Mouse (Mus musculus): ENCODE data around the gene Kremen2. TPM values are rescaled to one million over a fixed set of nuclear protein-coding genes. Genes with fewer than 3 reads are reported as not detected.
"Not testable (repeated sequence)": the region's sequence is repeated elsewhere in the genome, so short reads cannot be mapped to it uniquely, and the experiment has no call there.

Kremen2 gene
- polyA plus RNA-seq, 1 experiment from 2014 or later, result 0.28 TPM

DNA sequence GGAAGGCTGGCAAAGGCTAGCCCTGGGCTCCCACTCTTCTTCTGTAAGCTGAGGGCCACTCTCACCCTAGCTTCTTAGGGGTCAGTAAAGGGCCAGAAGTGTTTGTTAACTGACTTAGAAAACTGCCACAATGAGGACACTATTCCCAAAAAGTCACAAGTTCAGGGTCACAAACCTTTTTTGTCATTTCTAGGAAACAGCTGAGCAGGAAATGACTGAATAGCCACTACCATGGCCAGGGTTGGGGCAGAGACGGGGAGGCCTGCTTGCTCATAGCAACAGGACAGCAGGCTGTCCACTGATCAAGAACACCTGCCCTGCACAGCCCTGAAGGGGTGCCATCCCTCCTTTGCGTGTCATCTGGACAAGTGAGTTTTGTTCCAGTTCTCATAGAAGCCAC lies 31.5 kb upstream of the Kremen2 start:
- Histone ChIP-seq H3K27ac (no peak overlapping the region), H3K4me2 (no peak overlapping the region), H3K36me3 (no peaks in the 10 kb centered on the region), H3K9ac (no peak overlapping the region), H3K4me3 (no peak overlapping the region), H3K9me3 (replicated peaks) (no peaks in the 10 kb centered on the region), H3K27me3 (no peaks in the 10 kb centered on the region), H3K4me1 (replicated peaks) (no peaks in the 10 kb centered on the region)
- ATAC-seq (replicated peaks; ENCODE audit: insufficient number of reproducible peaks, insufficient read depth, low FRiP score, low read depth), result no peak
- WGBS, result 68% methylated on average over 2 of the region's 2 CpGs

DNA sequence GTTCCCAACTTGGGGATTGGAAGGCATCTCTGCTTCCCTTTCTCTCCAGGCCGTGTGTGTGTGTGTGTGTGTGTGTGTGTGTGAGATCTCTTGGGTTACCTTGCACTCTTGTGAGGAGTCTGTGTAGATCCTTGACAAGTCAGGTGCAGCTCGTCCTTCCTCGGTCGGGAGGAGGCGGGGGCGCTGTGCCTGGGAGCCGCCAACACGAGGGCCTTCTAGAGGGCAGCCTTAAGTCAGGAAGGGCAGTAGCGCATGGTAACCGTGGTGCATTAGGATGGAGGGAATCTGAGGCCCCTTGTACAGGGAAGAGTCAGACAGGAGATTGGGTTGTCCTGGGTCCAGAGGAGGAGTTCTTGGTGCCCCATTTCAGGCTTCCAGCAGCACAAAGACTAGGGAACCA lies 30.6 kb upstream of the Kremen2 start:
- H3K4me3 ChIP-seq, result no peak overlapping the region
- WGBS, result 74% methylated on average over 10 of the region's 10 CpGs
- H3K27ac ChIP-seq, result no peak overlapping the region
- ATAC-seq (replicated peaks; ENCODE audit: insufficient number of reproducible peaks, insufficient read depth, low FRiP score, low read depth), result no peak
- H3K9ac ChIP-seq, result no peak overlapping the region
- H3K4me2 ChIP-seq, result no peak overlapping the region
- no peaks in the 10 kb centered on the region for H3K27me3 ChIP-seq
- no peaks in the 10 kb centered on the region for H3K36me3 ChIP-seq
- no peaks in the 10 kb centered on the region for H3K9me3 ChIP-seq (replicated peaks)
- 0 out of 2 replicates have a peak, but pooled peaks cover 3% of the 10 kb centered on the region for H3K4me1 ChIP-seq (replicated peaks)

DNA sequence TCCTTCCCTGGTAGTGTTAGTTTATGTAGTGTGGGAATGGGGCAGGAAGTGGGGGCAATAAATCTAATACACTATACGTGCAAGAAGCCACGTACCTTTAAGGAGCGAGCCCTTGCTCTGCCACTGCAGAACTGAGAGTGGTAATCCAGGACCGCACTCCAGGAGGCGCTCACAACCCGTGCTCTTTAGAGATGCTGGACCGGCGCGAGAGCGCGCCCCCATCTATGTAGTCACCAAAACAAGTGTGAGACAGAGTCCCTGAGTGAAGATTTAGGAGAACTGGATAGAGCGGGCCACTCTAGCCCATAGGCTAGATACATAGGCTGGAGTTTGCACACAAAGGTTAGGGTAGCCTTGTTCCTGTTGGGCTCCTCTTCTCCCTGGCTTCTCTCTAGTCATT lies 28.5 kb upstream of the Kremen2 start:
- no peaks in the 10 kb centered on the region for H3K27me3 ChIP-seq
- no peaks in the 10 kb centered on the region for H3K9me3 ChIP-seq (replicated peaks)
- H3K27ac ChIP-seq, result no peak overlapping the region
- WGBS, result 3% methylated on average over 12 of the region's 12 CpGs
- H3K36me3 ChIP-seq, result no peaks in the 10 kb centered on the region
- H3K4me1 ChIP-seq (replicated peaks), result peaks cover 13% of the 10 kb centered on the region
- ATAC-seq (replicated peaks; ENCODE audit: insufficient number of reproducible peaks, insufficient read depth, low FRiP score, low read depth), result no peak
- no peak overlapping the region for H3K9ac ChIP-seq
- H3K4me2 ChIP-seq, result no peak overlapping the region
- H3K4me3 ChIP-seq, result no peak overlapping the region

DNA sequence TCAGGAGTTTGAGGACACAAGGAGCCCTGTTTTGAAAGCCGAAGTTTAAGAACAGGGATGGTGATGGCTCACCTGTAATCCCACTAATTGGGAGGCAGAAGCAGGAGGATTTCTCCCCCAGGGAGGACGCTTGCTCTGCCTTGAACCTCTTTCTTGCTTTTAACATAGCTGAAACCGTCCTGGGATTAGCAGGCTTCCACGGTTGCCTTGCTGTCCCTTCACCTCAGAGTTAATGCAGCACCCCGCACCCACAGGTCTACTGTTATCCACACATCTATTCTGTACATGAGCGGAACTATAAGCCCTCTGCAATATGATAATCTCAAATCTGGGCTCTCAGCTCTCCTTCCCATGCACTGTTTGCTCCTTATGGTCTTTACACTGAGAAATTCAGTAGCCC lies 28.0 kb upstream of the Kremen2 start:
- no peak overlapping the region for H3K4me2 ChIP-seq
- H3K9me3 ChIP-seq (replicated peaks), result no peaks in the 10 kb centered on the region
- H3K27me3 ChIP-seq, result no peaks in the 10 kb centered on the region
- no peaks in the 10 kb centered on the region for H3K36me3 ChIP-seq
- 70% methylated on average over 6 of the region's 6 CpGs for WGBS
- H3K4me3 ChIP-seq, result no peak overlapping the region
- no peak overlapping the region for H3K9ac ChIP-seq
- no peak for ATAC-seq (replicated peaks; ENCODE audit: insufficient number of reproducible peaks, insufficient read depth, low FRiP score, low read depth)
- no peak overlapping the region for H3K27ac ChIP-seq
- H3K4me1 ChIP-seq (replicated peaks), result peaks cover 13% of the 10 kb centered on the region

DNA sequence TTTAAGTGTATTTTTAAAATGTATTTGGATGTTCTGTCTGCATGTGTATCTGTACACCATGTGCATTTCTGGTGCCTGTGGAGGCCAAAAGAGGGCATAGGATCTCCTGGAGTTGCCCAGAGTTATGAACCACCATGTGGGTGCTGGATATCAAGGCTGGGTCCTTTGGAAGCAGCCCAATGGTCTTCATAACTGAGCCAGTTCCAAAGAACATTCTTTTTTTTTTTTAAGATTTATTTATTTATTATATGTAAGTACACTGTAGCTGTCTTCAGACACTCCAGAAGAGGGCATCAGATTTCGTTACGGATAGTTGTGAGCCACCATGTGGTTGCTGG lies 26.6 kb upstream of the Kremen2 start:
- H3K36me3 ChIP-seq, H3K4me2 ChIP-seq: not testable (repeated sequence)

DNA sequence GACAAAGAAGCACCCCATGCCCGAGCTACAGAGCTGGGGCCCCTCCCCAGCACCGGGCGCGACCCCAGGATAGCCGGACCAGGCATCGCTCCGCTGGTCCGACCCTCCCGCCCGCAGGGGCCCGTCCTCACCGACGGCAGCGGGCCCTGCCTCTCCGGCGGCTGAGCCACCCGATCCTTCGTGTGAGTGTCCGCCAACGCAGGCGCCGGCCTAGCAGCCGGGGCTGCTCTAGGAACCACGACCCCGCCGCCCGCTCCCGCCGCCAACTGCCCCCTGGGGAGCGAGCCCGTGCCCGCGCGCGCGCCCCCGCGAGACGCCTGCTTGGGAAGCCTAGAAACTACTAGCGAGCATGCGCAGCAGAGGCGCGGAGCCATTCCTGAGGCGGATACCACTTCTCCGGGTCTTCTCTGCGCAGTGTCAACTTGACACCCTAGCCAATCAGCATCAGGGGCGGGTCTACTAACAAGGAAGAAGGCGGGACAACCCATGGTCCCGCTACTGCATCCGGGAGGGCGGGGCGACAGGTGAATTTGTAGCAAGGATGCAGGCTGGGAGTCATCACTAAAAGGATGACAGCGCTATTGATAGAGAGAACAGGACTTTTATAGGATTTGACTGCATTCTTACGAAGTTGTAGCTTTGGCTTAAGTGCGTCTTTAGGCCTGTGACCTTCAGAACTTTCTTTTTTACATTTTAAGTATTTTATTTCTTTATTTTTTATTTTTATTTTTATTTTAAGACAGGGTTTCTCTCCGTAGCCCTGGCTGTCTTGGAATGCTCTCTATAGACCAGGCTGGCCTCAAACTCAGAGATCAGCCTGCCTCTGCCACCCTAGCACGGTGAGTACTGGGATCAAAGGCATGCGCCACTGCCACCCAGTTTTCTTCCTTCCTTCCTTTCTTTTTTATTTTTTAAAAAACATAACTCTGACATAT lies 25.9 kb upstream of the Kremen2 start, which contains the start of gene Flywch1:
Gene Flywch1, minus strand, starts transcription at position 319 of the 935 bp plus-strand sequence.
- 4% methylated on average over 58 of the region's 58 CpGs for WGBS
- H3K4me1 ChIP-seq (replicated peaks), result peaks cover 13% of the 10 kb centered on the region
- H3K9me3 ChIP-seq (replicated peaks), result no peaks in the 10 kb centered on the region
- H3K4me3 ChIP-seq, result peak within 1 kb of the TSS; percentile 93
- peak within 1 kb of the TSS; percentile 85 for H3K27ac ChIP-seq
- no peaks in the 10 kb centered on the region for H3K36me3 ChIP-seq
- H3K9ac ChIP-seq, result peak within 1 kb of the TSS; percentile 93
- ATAC-seq (replicated peaks; ENCODE audit: insufficient number of reproducible peaks, insufficient read depth, low FRiP score, low read depth), result peak; percentile 98
- H3K27me3 ChIP-seq, result no peaks in the 10 kb centered on the region
- H3K4me2 ChIP-seq, result peak within 1 kb of the TSS; percentile 72

More for the DNA sequence above, 26.6 kb upstream of the Kremen2 start:
- not testable (repeated sequence) for H3K4me3 ChIP-seq; H3K9ac ChIP-seq; H3K9me3 ChIP-seq (replicated peaks); H3K27ac ChIP-seq; ATAC-seq (replicated peaks; ENCODE audit: insufficient number of reproducible peaks, insufficient read depth, low FRiP score, low read depth); H3K27me3 ChIP-seq
- 78% methylated on average over 2 of the region's 2 CpGs for WGBS
- H3K4me1 ChIP-seq (replicated peaks), result peaks cover 13% of the 10 kb centered on the region

DNA sequence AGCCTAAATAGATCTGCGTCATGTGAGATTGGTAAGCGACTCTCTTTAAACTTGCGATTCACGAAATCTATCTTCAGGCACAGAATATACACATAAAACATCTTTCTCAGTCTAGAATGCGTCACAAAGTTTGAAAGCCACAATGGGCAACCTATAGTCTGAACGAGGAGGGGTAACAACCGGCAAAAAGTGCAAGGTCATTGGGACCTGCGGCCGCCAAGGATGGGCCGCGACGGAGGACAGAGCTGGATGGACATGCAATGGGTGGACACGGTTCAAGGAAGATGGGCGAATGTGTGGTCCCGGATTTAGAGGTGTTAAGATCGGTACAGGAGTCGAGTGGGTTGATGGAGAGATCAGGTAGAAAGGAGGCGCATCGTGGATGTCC lies 25.3 kb upstream of the Kremen2 start:
- under 1% methylated on average over 19 of the region's 19 CpGs for WGBS
- no peaks in the 10 kb centered on the region for H3K9me3 ChIP-seq (replicated peaks)
- peaks cover 13% of the 10 kb centered on the region for H3K4me1 ChIP-seq (replicated peaks)
- no peaks in the 10 kb centered on the region for H3K27me3 ChIP-seq
- H3K36me3 ChIP-seq, result no peaks in the 10 kb centered on the region
- peak overlapping the region; percentile 72 for H3K4me2 ChIP-seq
- H3K4me3 ChIP-seq, result peak overlapping the region; percentile 93
- no peak; the same call in 1 of the 2 replicates for ATAC-seq (replicated peaks; ENCODE audit: insufficient number of reproducible peaks, insufficient read depth, low FRiP score, low read depth)
- H3K27ac ChIP-seq, result peak overlapping the region; percentile 85
- H3K9ac ChIP-seq, result peak overlapping the region; percentile 93

DNA sequence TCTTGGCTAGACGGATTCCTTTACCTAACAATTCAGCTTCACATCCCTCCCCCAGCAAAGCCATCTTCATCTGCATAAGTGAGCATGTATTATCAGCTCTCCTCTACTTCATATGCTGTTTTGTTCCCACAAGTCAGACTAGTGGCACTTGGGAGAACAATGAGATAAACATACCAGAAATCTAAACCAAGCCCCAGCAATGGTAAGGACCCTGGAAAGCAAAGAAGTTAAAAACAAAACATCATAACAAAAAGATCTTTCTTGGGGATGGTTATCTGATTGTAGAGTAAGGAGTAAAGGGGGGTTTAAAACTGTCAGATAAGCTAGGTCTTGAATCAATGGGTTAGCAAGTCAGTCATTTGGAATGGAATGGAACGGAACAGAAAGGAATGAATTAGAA lies 24.9 kb upstream of the Kremen2 start:
- Histone ChIP-seq H3K4me3 (peak overlapping the region; percentile 93), H3K27ac (peak overlapping the region; percentile 85; the same call in 1 of the 2 replicates)

DNA sequence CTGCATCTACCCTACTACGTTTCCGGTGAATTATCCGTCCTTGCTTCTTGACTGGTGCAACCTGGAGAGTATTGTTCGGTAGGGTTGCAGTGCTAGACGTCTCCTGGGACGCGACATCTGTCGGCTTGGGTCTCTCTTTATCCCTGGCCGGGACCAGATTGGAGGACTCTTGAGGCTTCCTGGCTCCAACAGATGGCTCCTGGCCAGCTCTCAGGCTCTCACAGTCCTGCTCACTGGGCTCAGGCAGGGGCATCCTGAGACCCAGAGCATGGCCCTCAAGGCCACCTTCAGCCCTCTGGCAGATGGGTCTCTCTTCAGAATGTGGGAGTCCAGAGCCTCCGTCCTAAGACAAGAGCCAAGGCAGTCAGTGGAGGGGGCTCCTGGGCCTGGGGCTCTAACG lies 17.3 kb upstream of the Kremen2 start:
- H3K4me3 ChIP-seq, result no peak overlapping the region
- 87% methylated on average over 11 of the region's 11 CpGs for WGBS
- H3K4me2 ChIP-seq, result no peak overlapping the region
- H3K27me3 ChIP-seq, result no peaks in the 10 kb centered on the region
- no peak overlapping the region for H3K27ac ChIP-seq
- no peak for ATAC-seq (replicated peaks; ENCODE audit: insufficient number of reproducible peaks, insufficient read depth, low FRiP score, low read depth)
- H3K9ac ChIP-seq, result no peak overlapping the region
- peaks cover 30% of the 10 kb centered on the region for H3K36me3 ChIP-seq
- no peaks in the 10 kb centered on the region for H3K9me3 ChIP-seq (replicated peaks)
- no peaks in the 10 kb centered on the region for H3K4me1 ChIP-seq (replicated peaks)

More for the DNA sequence above, 24.9 kb upstream of the Kremen2 start:
- Histone ChIP-seq H3K36me3 (no peaks in the 10 kb centered on the region), H3K4me1 (replicated peaks) (peaks cover 13% of the 10 kb centered on the region), H3K27me3 (no peaks in the 10 kb centered on the region), H3K4me2 (peak overlapping the region; percentile 72), H3K9ac (peak overlapping the region; percentile 93; the same call in 1 of the 2 replicates), H3K9me3 (replicated peaks) (no peaks in the 10 kb centered on the region)
- 18% methylated on average over 2 of the region's 2 CpGs for WGBS
- ATAC-seq (replicated peaks; ENCODE audit: insufficient number of reproducible peaks, insufficient read depth, low FRiP score, low read depth), result no peak

DNA sequence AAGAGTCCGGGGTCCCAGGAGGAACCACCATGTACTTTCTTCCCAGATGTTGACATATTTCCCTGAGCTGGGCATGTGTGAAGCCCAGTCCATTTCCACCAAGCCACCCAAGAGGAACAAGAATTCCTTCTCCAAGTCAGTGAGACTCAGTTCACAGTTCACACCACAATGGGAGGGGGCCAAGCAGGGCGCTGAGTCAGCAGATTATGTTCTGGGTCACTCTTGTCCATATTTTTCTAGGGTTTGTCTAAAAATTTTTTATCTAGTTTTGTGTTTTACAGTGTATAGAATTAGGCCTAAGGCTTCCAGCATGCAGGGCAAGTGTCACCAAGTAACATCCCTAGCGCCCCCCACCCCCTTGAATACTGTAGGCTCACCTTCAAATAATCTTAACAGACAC lies 15.5 kb upstream of the Kremen2 start:
- no peaks in the 10 kb centered on the region for H3K9me3 ChIP-seq (replicated peaks)
- no peaks in the 10 kb centered on the region for H3K4me1 ChIP-seq (replicated peaks)
- no peaks in the 10 kb centered on the region for H3K27me3 ChIP-seq
- no peak overlapping the region for H3K9ac ChIP-seq
- no peak for ATAC-seq (replicated peaks; ENCODE audit: insufficient number of reproducible peaks, insufficient read depth, low FRiP score, low read depth)
- no peak overlapping the region for H3K27ac ChIP-seq
- WGBS, result 95% methylated on average over 3 of the region's 3 CpGs
- H3K4me2 ChIP-seq, result no peak overlapping the region
- no peak overlapping the region for H3K4me3 ChIP-seq
- H3K36me3 ChIP-seq, result peaks cover 48% of the 10 kb centered on the region

DNA sequence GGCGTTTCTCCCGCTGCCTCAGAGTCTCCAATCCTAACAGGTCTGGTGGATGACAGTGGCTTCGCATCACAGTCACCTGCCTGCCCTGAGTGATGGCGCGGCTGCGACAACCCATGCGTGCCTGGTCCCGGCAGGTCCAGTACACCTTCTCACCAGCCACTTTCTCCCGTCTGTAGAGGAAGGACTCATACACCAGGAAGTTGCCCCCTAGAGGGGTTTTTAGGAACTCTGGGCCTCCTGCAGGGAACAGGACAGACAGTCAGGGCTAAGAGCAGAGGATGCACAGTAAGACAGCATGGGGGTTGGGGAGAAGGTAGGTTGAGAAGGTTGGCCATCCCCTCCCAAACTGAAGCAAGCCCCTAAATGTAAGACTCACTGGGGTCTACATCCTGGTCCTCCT lies 14.6 kb upstream of the Kremen2 start:
- Histone ChIP-seq H3K9me3 (replicated peaks) (no peaks in the 10 kb centered on the region), H3K4me2 (no peak overlapping the region), H3K27ac (no peak overlapping the region), H3K4me1 (replicated peaks) (no peaks in the 10 kb centered on the region), H3K9ac (no peak overlapping the region), H3K27me3 (no peaks in the 10 kb centered on the region), H3K4me3 (no peak overlapping the region), H3K36me3 (peaks cover 58% of the 10 kb centered on the region)
- ATAC-seq (replicated peaks; ENCODE audit: insufficient number of reproducible peaks, insufficient read depth, low FRiP score, low read depth), result no peak
- 93% methylated on average over 9 of the region's 9 CpGs for WGBS

DNA sequence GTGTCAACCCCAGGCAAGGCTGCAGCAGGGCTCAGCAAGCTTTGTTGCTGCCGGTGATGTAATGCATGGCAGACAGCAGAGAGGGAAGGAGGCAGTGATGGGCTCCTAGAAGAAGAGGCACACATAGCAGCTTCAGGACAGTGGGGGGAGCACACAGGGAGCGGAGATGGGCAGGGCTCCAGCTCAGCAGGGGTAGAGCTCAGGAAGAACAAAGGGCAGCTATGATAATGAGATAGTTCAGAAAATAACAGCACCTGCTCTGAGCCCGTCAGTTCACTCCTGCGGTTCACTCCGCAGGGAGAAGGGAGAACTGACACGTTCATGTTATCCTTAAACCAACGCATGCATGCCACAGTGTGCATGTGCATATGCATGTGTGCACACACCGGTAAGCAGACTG lies 13.2 kb upstream of the Kremen2 start:
- no peak overlapping the region for H3K27ac ChIP-seq
- H3K4me1 ChIP-seq (replicated peaks), result no peaks in the 10 kb centered on the region
- H3K4me2 ChIP-seq, result no peak overlapping the region
- H3K27me3 ChIP-seq, result no peaks in the 10 kb centered on the region
- WGBS, result 87% methylated on average over 8 of the region's 8 CpGs
- H3K36me3 ChIP-seq, result peaks cover 68% of the 10 kb centered on the region
- H3K9me3 ChIP-seq (replicated peaks), result no peaks in the 10 kb centered on the region
- no peak for ATAC-seq (replicated peaks; ENCODE audit: insufficient number of reproducible peaks, insufficient read depth, low FRiP score, low read depth)
- H3K4me3 ChIP-seq, result no peak overlapping the region
- no peak overlapping the region for H3K9ac ChIP-seq

All from heart, embryonic 15.5 days (tissue).